Mouse (Mus musculus): ENCODE data around the gene Zfp719.

Gene Zfp719

DNA sequence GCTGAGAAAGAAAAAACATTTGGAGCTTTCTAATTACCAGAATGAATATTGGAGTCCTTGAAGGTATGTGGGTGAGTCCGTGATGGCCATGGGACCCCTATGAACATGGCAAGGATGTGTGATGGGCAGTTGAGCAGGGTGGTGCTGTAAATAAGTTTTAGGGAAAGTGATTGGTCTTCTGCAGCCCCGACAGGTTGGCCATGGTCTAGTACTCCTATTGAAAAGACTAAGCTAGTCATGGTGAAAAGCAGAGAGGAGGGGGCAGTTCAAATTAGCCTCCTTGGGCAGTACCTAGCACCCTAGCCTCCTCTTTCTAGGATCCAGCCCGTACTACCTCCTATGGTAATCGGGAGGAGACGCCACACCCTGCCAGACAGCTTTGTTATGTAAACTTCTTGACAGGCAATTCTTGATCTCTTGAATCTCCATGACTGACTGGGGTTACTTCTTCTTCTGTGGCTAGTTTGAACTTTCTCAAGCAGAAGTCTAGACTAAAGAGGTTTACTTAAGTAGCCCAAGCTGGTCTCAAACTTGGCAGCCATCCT lies 28.4 kb downstream of the Zfp719 start:
- peak in 1 of 2 experiments; percentile 13 for DNase-seq

DNA sequence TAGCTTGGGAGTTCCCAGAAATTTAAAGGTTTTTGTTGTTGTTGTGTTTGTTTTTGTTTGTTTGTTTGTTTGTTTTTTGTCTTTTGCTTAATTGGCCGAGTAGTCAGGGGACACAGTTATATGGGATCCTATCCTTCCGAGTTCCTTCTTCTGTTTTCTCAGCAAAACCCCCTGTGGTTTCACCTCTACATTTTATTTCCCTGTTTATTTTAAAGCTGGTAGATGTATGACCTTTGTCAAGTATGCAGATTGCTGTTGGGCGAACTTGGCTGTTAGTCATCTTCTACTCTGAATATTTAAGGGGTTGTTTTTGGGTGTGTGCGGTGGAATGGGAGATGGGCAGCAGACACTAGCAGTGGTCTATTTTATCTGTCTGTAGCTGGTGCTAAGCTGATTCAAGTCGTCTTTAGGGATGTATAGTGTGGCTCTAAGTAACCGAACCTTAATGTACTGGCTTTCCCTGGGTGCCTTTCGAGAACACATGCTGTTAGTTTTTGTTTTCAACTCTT lies 29.0 kb downstream of the Zfp719 start:
- no peak for DNase-seq

DNA sequence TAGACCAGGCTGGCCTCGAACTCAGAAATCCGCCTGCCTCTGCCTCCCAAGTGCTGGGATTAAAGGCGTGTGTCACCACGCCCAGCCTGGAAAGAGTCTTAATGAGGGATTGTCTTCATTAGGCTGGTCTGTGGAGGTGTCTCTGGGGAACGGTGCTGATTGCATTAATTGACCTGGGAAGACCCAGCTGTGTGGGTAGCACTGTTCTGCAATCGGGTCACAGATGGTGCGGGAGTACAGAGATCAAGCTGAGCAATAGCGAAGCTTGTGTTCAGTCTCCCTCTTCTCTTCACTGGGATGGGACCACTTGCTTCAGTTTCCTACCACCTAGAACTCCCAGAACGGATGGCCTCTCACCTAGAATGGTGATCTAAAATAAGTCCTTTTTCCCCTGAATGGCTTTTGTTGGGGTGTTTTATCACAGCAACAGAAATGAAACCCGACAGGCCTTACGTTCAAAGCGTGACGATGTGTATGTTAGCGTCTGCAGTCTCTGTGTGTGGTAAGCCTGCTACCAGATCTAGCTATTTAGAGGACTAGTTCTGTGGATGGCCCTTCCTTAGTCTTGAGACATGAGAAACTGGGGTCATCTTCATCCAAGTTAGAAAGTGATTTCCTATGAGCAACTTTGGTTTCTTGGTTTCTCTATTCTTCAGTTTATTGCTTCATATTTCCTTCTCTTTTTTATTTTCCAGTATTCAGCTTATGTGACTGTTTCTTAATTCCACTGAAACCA lies 34.6 kb downstream of the Zfp719 start:
- no peak for DNase-seq

DNA sequence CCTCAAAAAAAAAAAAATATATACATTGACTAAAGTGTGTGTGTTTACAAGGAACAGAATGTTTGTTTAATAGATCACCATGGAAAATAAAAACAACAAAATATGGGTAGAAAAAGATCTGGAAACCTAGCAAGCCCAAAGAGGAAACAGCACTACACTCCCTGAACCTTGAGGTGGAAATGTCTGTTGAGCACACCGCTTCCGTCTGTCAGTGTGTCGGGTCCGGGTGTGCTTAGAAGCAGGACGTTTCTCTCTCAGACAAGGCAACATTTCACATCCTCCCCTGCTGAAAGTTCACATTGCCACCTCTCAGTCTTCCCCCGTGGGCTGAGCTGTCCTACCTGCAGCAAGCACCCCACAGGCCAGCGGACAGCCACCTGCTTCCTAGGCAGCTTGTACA lies 43.5 kb downstream of the Zfp719 start:
- no peak for DNase-seq

DNA sequence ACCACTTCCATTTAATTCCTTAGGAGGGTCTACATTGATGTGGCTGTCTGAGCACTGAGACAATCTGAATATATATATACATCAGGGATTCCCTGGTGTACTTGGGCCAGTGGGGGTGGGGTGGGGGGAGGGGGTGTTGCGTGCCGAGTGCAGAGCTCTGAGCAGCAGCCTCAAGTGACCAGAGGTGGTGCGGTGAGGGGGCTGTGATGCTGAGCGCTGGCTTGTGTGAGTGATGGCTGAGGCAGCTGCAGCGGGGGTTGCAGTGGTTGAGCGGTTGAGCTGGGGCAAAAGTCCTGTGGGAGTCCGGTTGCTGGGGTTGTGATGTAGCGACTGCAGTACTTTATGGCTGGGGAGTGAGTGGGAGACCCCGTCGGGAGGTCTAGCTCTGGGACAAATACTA lies 44.4 kb downstream of the Zfp719 start:
- no peak for DNase-seq

DNA sequence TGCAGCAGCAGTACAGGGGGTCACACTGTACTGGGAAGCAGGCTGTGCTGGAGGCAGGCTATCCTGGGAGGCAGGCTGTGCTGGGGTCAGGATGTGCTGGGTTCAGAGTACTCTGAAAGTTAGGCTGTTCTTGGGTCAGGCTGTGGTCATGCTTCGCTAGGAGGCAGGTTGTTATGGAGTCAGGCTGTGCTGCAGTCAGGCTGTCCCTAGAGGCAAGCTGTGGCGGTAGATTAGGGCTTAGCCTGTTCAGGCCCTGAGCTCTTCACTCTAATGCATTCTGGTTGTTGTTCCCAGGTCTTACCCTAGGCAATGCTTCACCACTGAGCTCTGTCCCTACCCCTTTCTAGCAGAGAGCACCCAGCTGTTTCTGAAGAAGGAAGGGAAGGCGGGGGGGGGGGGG lies 45.7 kb downstream of the Zfp719 start:
- no peak for DNase-seq

DNA sequence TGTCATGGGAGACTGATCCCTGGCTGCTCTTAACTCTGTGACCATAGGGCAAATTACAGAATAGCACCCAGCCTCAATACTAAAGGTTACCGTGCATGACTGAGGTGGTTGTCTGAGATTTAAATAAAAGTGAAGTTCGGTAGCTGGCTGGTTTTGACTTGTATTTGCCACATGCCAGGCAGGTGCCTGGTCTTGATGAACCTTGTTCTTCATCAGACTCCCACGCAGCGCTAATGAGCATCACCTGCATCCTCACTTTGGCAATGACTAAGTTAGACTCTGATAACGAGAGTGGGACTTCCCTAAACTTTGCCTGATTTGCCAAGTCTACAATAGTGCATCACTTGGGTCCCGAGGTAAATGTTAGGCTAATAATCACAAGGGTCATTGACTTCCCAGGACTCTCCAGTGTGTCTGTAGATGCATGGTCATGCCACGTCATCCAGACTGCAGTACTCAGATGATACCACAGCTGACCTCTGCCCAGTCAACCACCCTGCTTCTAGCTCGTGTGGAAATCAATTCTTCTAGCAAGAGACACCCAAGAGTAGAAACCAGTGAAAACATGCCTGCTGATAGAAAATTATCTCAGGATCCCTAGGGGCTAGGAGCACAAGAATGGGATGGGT lies 46.5 kb downstream of the Zfp719 start:
- DNase-seq, result no peak

DNA sequence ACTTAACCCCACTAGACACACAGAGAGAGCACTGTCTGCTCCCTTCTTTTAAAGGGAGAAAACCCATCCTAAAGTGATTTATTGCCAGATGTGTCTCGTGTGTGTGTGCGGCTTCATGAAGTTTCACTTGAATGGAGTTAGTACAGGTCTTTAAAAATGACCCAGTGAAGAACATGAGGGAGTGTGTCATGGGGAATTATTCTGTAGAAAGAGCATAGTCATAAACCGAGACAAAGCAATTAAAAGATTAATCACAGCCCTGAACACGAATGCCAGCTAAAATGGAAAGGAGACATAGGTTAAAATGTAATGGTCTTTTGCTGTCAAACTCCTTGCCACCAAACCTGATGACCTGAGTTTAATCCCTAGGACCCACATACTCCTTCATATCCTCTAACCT lies 54.5 kb downstream of the Zfp719 start:
- no peak for DNase-seq

DNA sequence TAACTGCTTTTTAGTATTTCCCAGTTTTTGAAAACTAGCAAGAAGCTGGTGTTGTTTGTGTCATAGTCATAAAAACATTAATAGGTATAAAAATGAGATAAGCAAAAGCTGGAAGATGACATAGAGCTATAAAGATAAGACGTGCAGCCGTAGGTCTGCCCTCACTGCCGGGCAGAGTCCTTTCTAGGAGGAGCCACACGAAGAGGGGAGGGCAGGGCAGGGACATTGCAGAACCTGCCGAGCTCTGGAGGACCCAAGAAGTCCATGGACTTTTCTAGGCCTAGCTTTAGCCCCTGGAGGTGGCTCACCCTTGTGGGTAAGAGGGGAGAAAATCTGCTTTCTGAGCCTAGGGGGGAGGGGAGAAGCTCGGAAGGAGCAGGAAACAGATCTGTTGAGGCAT lies 55.1 kb downstream of the Zfp719 start, which contains the start of gene Ceacam18:
Gene Ceacam18, plus strand, starts transcription at position 208 of the 400 bp plus-strand sequence.
- no peak for DNase-seq

DNA sequence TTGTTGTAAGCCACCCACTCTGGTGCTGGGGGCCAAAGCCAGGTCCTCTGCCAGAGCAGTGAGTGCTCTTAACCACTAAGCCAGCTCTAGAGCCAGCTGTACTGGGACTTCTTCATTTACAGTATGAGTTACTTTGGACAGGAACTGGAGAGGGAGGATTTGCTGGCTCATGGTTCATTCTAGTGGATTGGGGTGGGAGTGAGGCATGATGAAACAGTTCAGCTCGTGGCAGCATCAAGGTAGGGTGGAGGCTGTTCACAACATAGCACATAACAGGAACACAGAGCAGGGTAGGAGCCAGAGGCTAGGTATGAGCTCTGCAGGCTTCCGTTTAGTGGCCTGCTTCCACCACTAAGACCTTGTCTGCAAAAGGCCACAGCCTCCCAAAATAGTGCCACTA lies 56.8 kb downstream of the Zfp719 start:
- DNase-seq, result no peak

DNA sequence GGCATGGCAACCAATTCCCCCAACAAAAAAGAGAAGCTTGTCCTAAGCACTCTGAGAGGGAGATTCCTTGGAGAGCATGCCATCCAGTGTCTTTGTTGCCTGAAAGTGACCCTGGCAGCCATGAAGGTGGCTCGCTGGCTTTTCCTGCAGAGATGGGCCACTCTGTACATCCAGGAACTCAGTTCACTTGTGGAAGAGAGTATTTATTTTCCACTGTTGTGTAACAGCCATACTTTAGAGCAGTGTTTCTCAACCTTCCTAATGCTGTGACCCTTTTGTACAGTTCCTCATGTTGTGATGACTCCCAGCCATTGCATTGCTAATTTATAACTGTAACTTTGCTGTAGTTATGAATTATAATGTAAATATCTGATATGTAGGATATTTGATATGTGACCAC lies 57.7 kb downstream of the Zfp719 start:
- DNase-seq, result no peak

DNA sequence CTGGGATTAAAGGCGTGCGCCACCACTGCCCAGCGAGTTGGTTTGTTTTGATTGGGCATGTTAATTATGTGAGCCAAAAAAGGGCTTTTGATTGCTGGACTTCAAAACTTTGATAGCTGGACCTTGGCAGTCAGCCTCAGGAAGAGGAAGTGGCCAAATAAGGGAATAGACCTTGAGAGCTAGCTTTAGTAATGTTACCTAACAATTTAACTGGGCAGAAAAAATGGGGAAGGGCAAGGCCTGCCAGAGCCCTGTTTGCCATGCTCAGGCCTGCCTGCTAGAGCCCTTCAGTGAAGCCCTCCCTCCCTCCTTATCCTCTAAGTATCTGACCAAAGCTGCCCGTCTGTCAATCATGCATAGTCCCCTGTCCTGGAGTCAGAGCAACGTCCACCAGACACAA lies 63.2 kb downstream of the Zfp719 start:
- DNase-seq, result peak; percentile 31 to 34

All from lung, postnatal 4 days (tissue).